Mouse (Mus musculus): ENCODE results near the gene Ssh3.

DNA sequence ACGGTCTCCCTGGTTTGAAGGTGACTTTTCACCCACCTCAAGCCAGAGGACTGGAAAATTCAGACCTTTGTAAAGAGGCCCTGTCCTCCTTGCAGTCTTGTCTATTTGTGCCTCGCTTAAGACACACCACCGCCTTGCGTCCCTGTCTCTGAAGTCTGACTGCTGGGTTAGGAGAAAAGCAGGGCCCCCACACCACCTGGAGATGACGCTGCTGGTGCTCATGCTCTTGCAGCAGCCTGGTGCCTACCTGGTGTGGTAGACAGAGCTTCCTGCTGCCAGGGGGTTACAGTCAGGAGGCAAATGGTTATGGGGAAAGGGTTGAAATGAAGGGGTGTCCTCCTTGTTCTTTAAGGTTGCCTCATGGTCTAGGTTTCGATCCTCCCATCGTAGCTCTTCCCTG, 14.8 kb downstream of the Ssh3 start:
- TF ChIP-seq CTCF (IDR thresholded peaks at IDR 0.05; ENCODE audit: low read depth, low read length) (no peak), GATA1 (IDR thresholded peaks at IDR 0.05; ENCODE audit: borderline replicate concordance, low read length) (no peak), TAL1 (conservative IDR thresholded peaks at IDR 0.05; ENCODE audit: low read depth, low read length) (no peak), POLR2AphosphoS5 (IDR thresholded peaks at IDR 0.05; ENCODE audit: insufficient replicate concordance, low read depth, low read length) (no peak), GATA2 (IDR thresholded peaks at IDR 0.05; ENCODE audit: borderline replicate concordance, low read depth, low read length) (no peak)
